Comparison of ENCODE assay signal across 7 mouse cellular contexts in the genomic region with DNA sequence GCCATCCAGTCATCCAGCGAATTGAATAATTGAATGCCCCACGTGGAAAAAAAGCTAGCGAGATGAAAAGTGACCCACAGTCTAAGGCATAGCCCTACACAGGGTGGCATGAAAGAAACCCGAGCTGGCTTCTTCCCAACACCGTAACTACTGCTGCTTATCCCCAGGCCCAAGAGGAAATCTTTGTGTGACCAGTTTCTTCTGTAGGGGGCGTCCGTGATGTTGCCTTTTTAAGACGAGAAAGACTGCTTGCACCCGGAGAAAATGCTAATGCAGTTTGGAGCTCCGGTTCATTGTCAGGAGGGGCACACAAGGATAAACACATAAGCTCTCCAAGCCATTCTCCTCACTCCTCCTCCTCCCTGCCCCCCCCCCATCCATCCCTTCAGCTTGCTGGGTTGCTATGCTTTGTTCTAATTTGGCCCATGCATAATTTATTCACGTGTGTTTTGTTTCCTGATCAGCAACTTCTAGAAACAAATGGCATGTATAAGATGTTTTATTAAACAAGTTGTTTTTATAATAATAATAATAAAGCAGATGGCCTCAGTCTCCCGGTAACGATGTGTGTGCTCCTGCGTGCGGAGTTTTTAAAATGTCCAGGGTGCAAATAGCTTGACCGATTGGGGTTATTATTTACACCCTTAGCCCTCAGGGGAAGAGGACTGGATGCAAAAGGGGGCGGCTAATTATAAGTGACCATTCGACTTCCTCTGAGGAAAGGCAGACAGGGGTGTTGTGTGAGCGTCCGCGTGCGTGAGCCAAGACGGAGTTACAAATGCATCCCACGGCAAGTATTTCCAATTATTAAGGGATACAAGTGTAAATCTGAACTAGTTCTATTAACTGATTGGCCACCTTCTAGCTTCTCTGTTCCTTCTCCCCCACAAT. TPM values are rescaled to one million over a fixed set of nuclear protein-coding genes. Genes with fewer than 3 reads are reported as not detected.
DNase-seq lines count a peak whose midpoint lies in the region; ATAC-seq and TF ChIP-seq lines count a peak whose summit lies in the region.

No protein-coding gene starts in this region.

- H3K4me3 ChIP-seq in forebrain, postnatal 0 days (ENCODE audit: low read depth, low read length), result peak overlapping the region; percentile 63
- H3K4me3 ChIP-seq in liver, embryonic 14.5 days (ENCODE audit: insufficient read depth in 1 of 2, low read depth in 2 of 2, low read length in 2 of 2), result peak overlapping the region; percentile 72 to 88; a peak in 3 of 4 replicates

- peak; percentile 15 for DNase-seq in lung, postnatal 36 days
- DNase-seq in lung, adult 18-20 months, result no peak
- DNase-seq in cerebellum, postnatal 14 days, result peak; percentile 61 to 63
- peak; percentile 64 for DNase-seq in forebrain, postnatal 0 days
- no peak for DNase-seq in liver, embryonic 14.5 days (ENCODE audit: low read depth in 3 of 3, low spot score in 3 of 3)
- peak; percentile 23 for DNase-seq in thymus, postnatal 4 days
- no peak for DNase-seq in ovary, postnatal 36 days (ENCODE audit: low spot score)

- H3K27ac ChIP-seq in forebrain, postnatal 0 days (ENCODE audit: low read depth, low read length), result no peak overlapping the region
- no peak overlapping the region for H3K27ac ChIP-seq in liver, embryonic 14.5 days

- no peak for TF ChIP-seq EP300 in liver, embryonic 14.5 days (IDR thresholded peaks at IDR 0.05; ENCODE audit: low read depth)

- H3K27me3 ChIP-seq in forebrain, postnatal 0 days (ENCODE audit: insufficient read depth, low read length), result no peaks in the 10 kb centered on the region; the same call in 1 of the 2 replicates
- H3K27me3 ChIP-seq in liver, embryonic 14.5 days (ENCODE audit: control insufficient read depth, insufficient read depth, low read length), result peaks cover 29% of the 10 kb centered on the region

- peak overlapping the region; percentile 58 for H3K9ac ChIP-seq in forebrain, postnatal 0 days
- no peak overlapping the region for H3K9ac ChIP-seq in liver, embryonic 14.5 days (replicated peaks)

- ATAC-seq in forebrain, postnatal 0 days, result no peak
- ATAC-seq in liver, embryonic 14.5 days (ENCODE audit: insufficient read depth), result no peak

- no peaks in the 10 kb centered on the region for H3K36me3 ChIP-seq in forebrain, postnatal 0 days (ENCODE audit: insufficient read depth)
- no peaks in the 10 kb centered on the region for H3K36me3 ChIP-seq in liver, embryonic 14.5 days (replicated peaks; ENCODE audit: control insufficient read depth, insufficient read depth, low read depth)

- TF ChIP-seq CTCF in forebrain, postnatal 0 days (IDR thresholded peaks at IDR 0.05; ENCODE audit: low read depth), result peak; percentile 47
- 0 out of 2 replicates have a peak, but pooled peaks have one; percentile 4 for TF ChIP-seq CTCF in liver, embryonic 14.5 days (IDR thresholded peaks at IDR 0.05; ENCODE audit: low read depth)

- H3K9me3 ChIP-seq in forebrain, postnatal 0 days (ENCODE audit: low read length), result no peaks in the 10 kb centered on the region
- H3K9me3 ChIP-seq in liver, embryonic 14.5 days (ENCODE audit: control insufficient read depth, low read length), result no peaks in the 10 kb centered on the region

- peak overlapping the region; percentile 100 for H3K4me2 ChIP-seq in forebrain, postnatal 0 days (ENCODE audit: low read depth)
- peak overlapping the region; percentile 99 for H3K4me2 ChIP-seq in liver, embryonic 14.5 days (ENCODE audit: low read depth)

- peaks cover 6% of the 10 kb centered on the region; the same call in 1 of the 2 replicates for H3K4me1 ChIP-seq in forebrain, postnatal 0 days (ENCODE audit: insufficient read depth)
- H3K4me1 ChIP-seq in liver, embryonic 14.5 days (replicated peaks; ENCODE audit: control insufficient read depth in 2 of 2, insufficient read depth in 2 of 2, low read length in 1 of 2), result peaks cover 19 to 20% of the 10 kb centered on the region in 2 experiments

- WGBS in forebrain, postnatal 0 days, result 1% methylated on average over 24 of the region's 24 CpGs
- WGBS in liver, embryonic 14.5 days (ENCODE audit: insufficient replicate concordance), result 7% methylated on average over 24 of the region's 24 CpGs

RNA-seq across cellular contexts. Expression of a gene that starts 2.4 kb away (rescaled TPM):
- 11.4 and 15.3 TPM in 2 replicates for total RNA-seq in forebrain, postnatal 0 days (2014; rRNA removed)
- 4.9 and 8.1 TPM in 2 replicates for polyA plus RNA-seq in forebrain, postnatal 0 days (2015; fragmentation: Nextera tagmentation; extraction: Ambion mirVana)
- polyA plus RNA-seq in liver, embryonic 14.5 days (2012; rRNA removed), result 2.2 and 3.7 TPM in 2 replicates
- polyA plus RNA-seq in liver, embryonic 14.5 days (2014; fragmentation: Nextera tagmentation; extraction: Ambion mirVana), result 4.1 and 4.8 TPM in 2 replicates

RNA-seq across cellular contexts. Expression of a gene that starts 35.2 kb away (rescaled TPM):
- 45.3 and 49.7 TPM in 2 replicates for total RNA-seq in forebrain, postnatal 0 days (2014; rRNA removed)
- polyA plus RNA-seq in forebrain, postnatal 0 days (2015; fragmentation: Nextera tagmentation; extraction: Ambion mirVana), result 42.4 and 42.7 TPM in 2 replicates
- polyA plus RNA-seq in liver, embryonic 14.5 days (2012; rRNA removed), result 9.4 and 9.5 TPM in 2 replicates
- polyA plus RNA-seq in liver, embryonic 14.5 days (2014; fragmentation: Nextera tagmentation; extraction: Ambion mirVana), result 9.8 and 12.6 TPM in 2 replicates

Comparison
In these comparisons a context has a peak if more than half of its experiments do, and no peak if none do; other contexts are left out.
1. DNase-seq: peak in lung, postnatal 36 days (single experiment), cerebellum, postnatal 14 days (2 of 2), forebrain, postnatal 0 days (single experiment) and thymus, postnatal 4 days (single experiment); none in lung, adult 18-20 months (0 of 2), liver, embryonic 14.5 days (0 of 3) and ovary, postnatal 36 days (single experiment).